Mouse (Mus musculus) kidney, postnatal 36 days (tissue): Measurements from ENCODE around the gene Nfkb1.

ENCODE experiments used
- DNase-seq, 2 experiments: peaks; one replicate each; pipeline ENCODE4 v3.0.0; 2021 to 2022; ENCODE audit warnings: mixed read lengths in 2 of 2

The Nfkb1 gene

GRCm38 (mm10) chr3:135667084-135667483 is 24.3 kb downstream of the Nfkb1 start:
- no peak for DNase-seq

- DNase-seq = no peak
Observed at GRCm38 (mm10) chr3:135665777-135666259, 25.5 kb downstream of the Nfkb1 start.

- DNase-seq = no peak
Observed at GRCm38 (mm10) chr3:135662139-135662864, 29.0 kb downstream of the Nfkb1 start.

GRCm38 (mm10) chr3:135661707-135662106 is 29.6 kb downstream of the Nfkb1 start:
- DNase-seq = no peak

- DNase-seq = no peak
Observed at GRCm38 (mm10) chr3:135658540-135659097, 32.7 kb downstream of the Nfkb1 start.

- DNase-seq = no peak
Observed at GRCm38 (mm10) chr3:135656156-135656555, 35.2 kb downstream of the Nfkb1 start.

- peak in 1 of 2 experiments; percentile 19 for DNase-seq
Observed at GRCm38 (mm10) chr3:135650773-135651555, 40.4 kb downstream of the Nfkb1 start.

GRCm38 (mm10) chr3:135649809-135650208 is 41.5 kb downstream of the Nfkb1 start:
- no peak for DNase-seq

- DNase-seq = no peak
Observed at GRCm38 (mm10) chr3:135648501-135648900, 42.8 kb downstream of the Nfkb1 start.

GRCm38 (mm10) chr3:135646622-135647021 is 44.7 kb downstream of the Nfkb1 start:
- no peak for DNase-seq

GRCm38 (mm10) chr3:135644971-135645370 is 46.4 kb downstream of the Nfkb1 start:
- DNase-seq = no peak

GRCm38 (mm10) chr3:135641623-135641915 is 49.8 kb downstream of the Nfkb1 start:
- no peak for DNase-seq

GRCm38 (mm10) chr3:135640856-135641622 is 50.3 kb downstream of the Nfkb1 start:
- no peak for DNase-seq

- no peak for DNase-seq
Observed at GRCm38 (mm10) chr3:135640203-135640602, 51.1 kb downstream of the Nfkb1 start.

GRCm38 (mm10) chr3:135637592-135637991 is 53.8 kb downstream of the Nfkb1 start:
- no peak for DNase-seq

GRCm38 (mm10) chr3:135636454-135636853 is 54.9 kb downstream of the Nfkb1 start:
- peak in 1 of 2 experiments; percentile 25 for DNase-seq

- no peak for DNase-seq
Observed at GRCm38 (mm10) chr3:135635646-135636434, 55.5 kb downstream of the Nfkb1 start.

GRCm38 (mm10) chr3:135635030-135635429 is 56.3 kb downstream of the Nfkb1 start:
- no peak for DNase-seq

- no peak for DNase-seq
Observed at GRCm38 (mm10) chr3:135634275-135634674, 57.1 kb downstream of the Nfkb1 start.

GRCm38 (mm10) chr3:135631856-135632255 is 59.5 kb downstream of the Nfkb1 start:
- no peak for DNase-seq

- peak; percentile 12 to 29 for DNase-seq
Observed at GRCm38 (mm10) chr3:135631096-135631457, 60.3 kb downstream of the Nfkb1 start.

- DNase-seq = peak; percentile 30 to 48
Observed at GRCm38 (mm10) chr3:135630430-135631095, 60.8 kb downstream of the Nfkb1 start.
